Mouse (Mus musculus): Measurements from ENCODE around the gene Fcho1. TPM values are rescaled to one million over a fixed set of nuclear protein-coding genes. Genes with fewer than 3 reads are reported as not detected.

Fcho1 gene
- total RNA-seq, 2 experiments from 2014 or later = 156 to 193 TPM

DNA sequence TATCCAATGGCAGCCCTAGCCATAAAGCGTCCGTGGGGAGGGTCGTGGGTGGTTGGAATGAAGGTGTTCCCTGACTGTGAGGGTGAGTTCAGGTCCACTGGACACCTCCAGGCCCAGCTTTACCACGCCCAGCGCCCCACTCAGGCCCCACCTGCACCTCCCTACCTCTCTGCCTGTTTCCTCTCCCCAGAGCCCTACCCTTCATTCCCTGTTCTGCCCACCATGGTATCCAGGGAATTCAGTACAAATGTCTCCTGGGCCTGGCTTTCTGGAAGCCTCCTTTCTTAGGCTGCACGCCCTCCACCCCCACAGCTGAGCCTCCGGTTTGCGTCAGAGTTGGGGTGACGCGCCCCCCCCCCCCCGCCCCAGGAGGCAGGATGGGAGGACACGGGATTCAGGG is 55.3 kb downstream of the Fcho1 start:
- DNase-seq (ENCODE audit: low spot score in 2 of 2) = no peak
- intact Hi-C loops (cut with DNase I) = loop anchor here (5.0 kb wide), 1 partner anchor 52 kb away; no protein-coding TSS in a partner anchor

DNA sequence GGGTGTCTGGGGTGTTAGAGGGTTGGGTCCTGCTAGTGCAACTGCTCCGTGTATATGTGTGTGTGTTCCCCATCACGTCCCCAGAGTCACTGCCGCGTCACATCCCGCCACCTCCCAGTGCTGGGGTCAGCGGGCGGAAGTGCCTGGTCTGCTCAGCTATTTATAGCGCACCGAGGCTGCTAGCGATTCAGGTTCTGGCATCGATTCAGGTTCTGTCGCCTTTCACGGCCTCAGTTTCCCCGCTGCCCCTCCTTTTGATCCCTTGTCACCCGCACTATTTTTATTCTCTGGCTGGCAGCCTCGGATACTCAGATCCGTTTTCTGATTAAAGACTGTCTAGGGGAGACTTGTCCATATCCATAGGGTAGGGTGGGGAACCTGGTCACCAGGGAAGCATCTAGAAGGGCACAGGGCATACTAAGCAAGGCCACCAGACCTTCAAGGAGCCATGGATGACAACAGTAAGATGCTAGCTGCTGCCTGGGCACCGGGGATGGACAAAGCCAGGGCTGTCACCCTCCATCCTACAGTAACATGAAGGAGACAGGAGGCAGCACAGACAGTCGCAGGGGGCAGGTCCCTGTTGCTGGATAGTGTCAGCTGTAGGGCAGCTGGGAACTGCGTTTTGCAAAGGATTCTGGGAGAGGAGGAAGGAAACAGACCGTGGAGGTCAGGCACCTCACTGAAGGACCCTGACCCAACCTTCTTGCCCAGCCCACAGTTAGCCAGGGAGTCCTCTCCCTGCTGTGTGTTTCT is 57.1 kb downstream of the Fcho1 start:
- no peak for DNase-seq (ENCODE audit: low spot score in 2 of 2)
- intact Hi-C loops (cut with DNase I) = no loop called here

DNA sequence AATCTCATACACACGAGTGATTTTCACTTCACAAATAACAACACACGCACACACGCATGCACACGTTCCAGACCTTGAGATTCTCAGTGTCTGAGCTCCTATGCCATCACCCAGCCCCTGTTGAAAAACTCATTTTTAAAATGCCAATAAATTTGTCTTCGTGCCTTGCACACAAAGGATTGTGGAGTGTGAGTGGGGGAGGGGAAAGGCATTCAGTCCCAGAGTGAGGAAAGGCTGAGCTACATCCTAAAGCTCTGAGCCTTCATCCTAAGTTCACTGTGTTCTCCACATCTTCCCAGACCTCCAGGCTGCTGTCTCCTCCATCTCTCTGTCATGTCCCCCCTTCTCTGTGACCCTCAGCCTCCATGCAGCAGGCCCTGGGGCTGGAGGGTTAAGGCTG is 58.3 kb downstream of the Fcho1 start:
- intact Hi-C loops (cut with DNase I) = no loop called here
- DNase-seq (ENCODE audit: low spot score in 2 of 2) = no peak

DNA sequence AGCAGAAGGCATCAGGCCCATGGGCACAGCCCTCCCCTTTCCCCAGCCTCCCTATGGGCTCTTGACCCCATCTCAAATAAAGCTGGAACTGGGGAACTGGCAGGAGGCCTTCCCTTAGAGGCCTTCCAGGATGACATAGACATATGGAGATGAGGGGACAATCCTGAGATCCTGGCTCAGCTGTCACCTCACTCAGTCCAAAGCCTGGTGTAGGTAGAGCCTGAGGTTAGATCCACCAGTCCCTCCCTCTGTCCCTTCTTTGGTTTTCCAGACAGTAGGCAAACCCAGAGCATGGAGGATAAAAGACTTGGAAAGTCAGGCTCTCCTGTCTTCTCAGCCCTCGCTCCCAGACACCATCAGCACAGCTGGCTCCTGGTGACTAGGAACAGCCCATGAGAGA is 58.7 kb downstream of the Fcho1 start:
- intact Hi-C loops (cut with DNase I) = no loop called here
- DNase-seq (ENCODE audit: low spot score in 2 of 2) = no peak

DNA sequence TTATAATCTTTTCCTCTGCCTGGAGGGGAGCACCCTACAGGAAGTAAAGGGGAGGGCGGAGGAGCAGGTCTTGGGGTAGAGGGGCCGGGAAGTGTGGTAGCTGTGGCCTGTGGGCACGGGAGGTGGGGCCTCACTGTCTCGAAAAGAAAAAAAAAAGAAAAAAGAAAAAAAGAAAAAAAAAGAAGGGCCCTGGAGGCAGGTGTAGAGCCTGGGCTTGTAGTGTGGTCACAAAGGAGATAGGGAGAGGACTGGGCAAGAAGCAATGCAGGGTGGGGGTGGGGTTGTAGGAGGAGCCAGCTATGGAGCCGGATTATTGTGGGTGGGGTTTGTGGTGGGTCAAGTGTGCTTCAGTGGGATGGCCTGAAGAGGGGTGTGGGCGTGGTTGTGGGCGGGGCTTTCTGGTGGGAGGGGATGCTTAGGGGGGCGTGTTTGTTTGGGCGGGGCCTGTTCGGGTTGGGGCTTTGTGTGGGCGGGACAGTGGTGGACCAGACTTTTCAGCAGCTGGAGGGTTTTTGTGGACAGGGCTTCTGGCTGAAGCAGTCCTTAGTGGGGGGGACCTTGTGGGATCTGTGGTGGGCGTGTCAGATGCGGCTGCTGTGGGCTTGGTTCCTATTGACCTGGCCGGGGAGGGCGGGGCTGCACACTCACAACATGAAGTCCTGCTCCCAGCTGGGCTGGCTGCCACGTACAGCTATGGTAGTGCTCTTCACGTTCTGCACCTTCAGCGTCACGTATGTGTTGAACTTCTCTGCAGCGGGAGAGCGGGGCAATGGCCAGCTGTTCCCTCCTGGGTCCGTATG is 60.0 kb downstream of the Fcho1 start:
- DNase-seq (ENCODE audit: low spot score in 2 of 2) = no peak
- intact Hi-C loops (cut with DNase I) = no loop called here

DNA sequence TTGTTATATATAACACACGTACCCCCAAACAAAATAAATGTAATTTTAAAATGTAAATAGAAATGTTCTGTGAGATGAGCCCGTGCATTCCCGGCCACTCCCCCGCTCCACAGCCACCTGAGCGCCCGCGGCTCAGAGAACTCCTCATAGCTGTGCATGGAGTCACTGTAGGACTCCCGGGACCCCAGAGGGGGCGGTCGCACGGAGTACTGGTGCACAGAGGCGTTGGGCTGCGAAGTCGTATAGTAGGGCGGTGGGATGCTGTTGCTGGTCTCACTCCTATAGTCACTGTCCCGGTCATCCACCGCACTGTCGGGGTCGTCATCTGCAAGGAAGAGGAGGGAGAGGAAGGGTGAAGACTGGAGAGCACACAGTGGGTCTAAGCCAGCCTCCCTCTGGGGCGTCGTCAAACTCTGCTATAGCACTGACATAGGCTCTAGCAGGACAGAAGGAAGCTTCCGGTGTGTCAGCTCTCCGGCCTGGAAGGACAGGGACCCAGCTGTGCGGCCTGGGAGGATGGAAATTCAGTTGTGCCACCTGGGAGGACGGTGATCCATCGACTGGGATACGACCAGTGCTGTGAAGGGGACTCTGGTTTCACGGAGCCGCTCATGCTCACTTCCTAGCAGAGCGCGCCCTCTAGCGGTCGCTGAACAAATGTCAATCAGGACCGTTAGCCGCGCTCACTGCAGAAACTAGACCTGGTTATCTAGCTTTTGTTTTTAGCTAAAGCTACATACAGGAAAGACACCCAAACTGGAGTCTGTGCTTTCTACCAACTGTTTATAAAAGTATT is 65.0 kb downstream of the Fcho1 start:
- DNase-seq (ENCODE audit: low spot score in 2 of 2) = peak; percentile 77 to 82
- intact Hi-C loops (cut with DNase I) = loop anchor here (2.0 to 5.0 kb wide), 3 partner anchors 48 to 100 kb away; partner anchors contain the start of genes Colgalt1 and Fam129c

DNA sequence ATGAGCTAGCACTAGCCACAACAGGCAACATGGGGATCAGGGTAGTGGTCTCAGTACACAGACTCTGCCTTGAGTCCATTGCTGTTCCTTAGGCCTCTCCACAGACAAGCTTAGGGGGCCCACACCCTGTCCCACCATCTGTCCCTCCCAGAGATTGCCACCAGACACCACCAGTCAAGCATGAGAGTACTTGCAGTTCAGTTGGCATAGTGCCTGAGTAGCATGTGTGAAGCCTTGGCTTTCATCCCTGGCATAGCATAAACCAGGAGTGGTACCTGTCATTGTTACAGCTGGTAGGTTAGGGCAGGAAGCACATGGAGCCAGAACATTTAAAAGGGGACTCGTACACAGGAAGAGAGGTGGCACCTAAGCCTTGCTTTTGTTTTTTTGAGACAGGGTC is 65.8 kb downstream of the Fcho1 start:
- DNase-seq (ENCODE audit: low spot score in 2 of 2) = no peak
- intact Hi-C loops (cut with DNase I) = loop anchor here (2.0 to 5.0 kb wide), 3 partner anchors 47 to 99 kb away; partner anchors contain the start of genes Colgalt1 and Fam129c

DNA sequence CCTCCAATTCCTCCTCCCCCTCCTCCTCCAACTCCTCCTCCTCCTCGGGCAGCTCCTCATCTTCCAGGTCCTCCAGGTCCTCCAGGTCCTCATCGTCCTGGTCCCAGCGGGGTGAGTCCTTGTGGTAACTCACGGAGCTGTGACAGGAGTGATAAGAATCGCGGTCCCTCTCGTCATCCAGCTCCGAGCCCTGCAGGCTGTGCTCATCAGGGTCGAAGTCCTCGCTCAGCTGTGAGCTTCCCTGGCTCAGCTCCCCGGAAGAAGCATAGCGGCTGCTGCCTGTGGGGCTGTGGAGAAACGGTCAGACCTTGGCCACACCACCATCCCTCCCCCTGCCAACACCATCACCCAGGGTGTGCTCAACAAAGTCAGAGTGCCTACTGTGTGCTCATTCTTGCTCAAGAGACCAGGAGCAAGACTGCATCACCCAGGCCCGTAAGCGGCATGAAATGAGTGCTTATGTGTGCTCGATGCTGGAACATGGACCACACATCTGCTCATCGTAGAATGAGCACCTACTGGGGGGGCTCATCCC is 66.9 kb downstream of the Fcho1 start:
- DNase-seq (ENCODE audit: low spot score in 2 of 2) = no peak
- intact Hi-C loops (cut with DNase I) = no loop called here

Other genes with a start within 250 kb of the Fcho1 start
- 10 to 100 TPM; 59.3 to 62.2 TPM for gene Ano8, start 239.8 kb downstream of the Fcho1 start, total RNA-seq (2021)
- 10 to 100 TPM; 34.2 to 36.0 TPM for gene Gtpbp3, start 237.6 kb downstream of the Fcho1 start, total RNA-seq (2021)
- 1 to 10 TPM; 7.4 to 9.4 TPM for gene Plvap, start 214.0 kb downstream of the Fcho1 start, total RNA-seq (2021)
- not detected for gene Ccdc194, start 200.0 kb downstream of the Fcho1 start, total RNA-seq (2021)
- gene Bst2, start 188.3 kb downstream of the Fcho1 start, total RNA-seq (2021) = 1 to 10 TPM; 3.5 to 4.8 TPM
- gene Mvb12a, start 182.8 kb downstream of the Fcho1 start, total RNA-seq (2021) = 10 to 100 TPM; 37.8 to 43.0 TPM
- not detected for gene Tmem221, start 166.8 kb downstream of the Fcho1 start, total RNA-seq (2021)
- gene Nxnl1, start 159.1 kb downstream of the Fcho1 start, total RNA-seq (2021) = under 1 TPM; 0.18 to 0.22 TPM
- 100 to 1,000 TPM in 1 of 2 experiments, 10 to 100 TPM in 1; 94.7 to 109 TPM for gene Slc27a1, start 156.8 kb downstream of the Fcho1 start, total RNA-seq (2021)
- 10 to 100 TPM; 31.1 to 41.6 TPM for gene Pgls, start 133.5 kb downstream of the Fcho1 start, total RNA-seq (2021)
- 1 to 10 TPM; 3.9 to 4.0 TPM for gene Fam129c, start 128.1 kb downstream of the Fcho1 start, total RNA-seq (2021)
- 10 to 100 TPM; 48.5 to 52.2 TPM for gene Colgalt1, start 114.7 kb downstream of the Fcho1 start, total RNA-seq (2021)
- gene Unc13a, start 54.0 kb downstream of the Fcho1 start, total RNA-seq (2021) = 100 to 1,000 TPM; 278 to 328 TPM
- gene Jak3, start 49.4 kb downstream of the Fcho1 start, total RNA-seq (2021) = 1 to 10 TPM; 4.0 to 5.5 TPM
- 1 to 10 TPM in 1 of 2 experiments, under 1 TPM in 1; 0.59 to 1.9 TPM for gene Insl3, start 36.5 kb downstream of the Fcho1 start, total RNA-seq (2021)
- gene B3gnt3, start 23.9 kb downstream of the Fcho1 start, total RNA-seq (2021) = under 1 TPM; 0.52 to 0.75 TPM
- gene Zfp709, start 156.3 kb upstream of the Fcho1 start, total RNA-seq (2021) = 10 to 100 TPM in 1 of 2 experiments, 1 to 10 TPM in 1; 8.7 to 13.6 TPM
- 10 to 100 TPM; 10.5 to 11.9 TPM for gene Zfp882, start 182.9 kb upstream of the Fcho1 start, total RNA-seq (2021)
- 10 to 100 TPM; 27.5 to 29.3 TPM for gene Zfp617, start 182.9 kb upstream of the Fcho1 start, total RNA-seq (2021)
- gene Zfp961, start 225.3 kb upstream of the Fcho1 start, total RNA-seq (2021) = 10 to 100 TPM; 13.5 to 18.7 TPM